20 mouse cellular contexts compared by ENCODE assay signal in genomic region chr4:77361728-77362127, GRCm38 (mm10).
A peak's percentile ranks its signal among the peaks of the same experiment; 100 is the strongest.
DNase-seq lines count a peak whose midpoint lies in the region; ATAC-seq and TF ChIP-seq lines count a peak whose summit lies in the region.
"Had no signal": no experiment of that assay in that cellular context is flagged by ENCODE, and none has a peak within 500 bp of the region (broad histone marks: within the 10 kb centered on the region; RNA-seq: fewer than 3 reads in every experiment).

No protein-coding gene starts in this region.

- peak; percentile 38; the same call in 1 of the 2 replicates for ATAC-seq in hindbrain, embryonic 12.5 days (ENCODE audit: low FRiP score)
- no peak for ATAC-seq in hindbrain, embryonic 16.5 days
- ATAC-seq in midbrain, embryonic 11.5 days (ENCODE audit: low FRiP score) = 0 out of 2 replicates have a peak, but pooled peaks have one; percentile 27
- peak; percentile 86 for ATAC-seq in forebrain, embryonic 14.5 days
- peak; percentile 23; the same call in 1 of the 2 replicates for ATAC-seq in forebrain, postnatal 0 days
- ATAC-seq: inflammation-experienced regulatory T-cells, adult 6 months; intestine, postnatal 0 days had no signal

- DNase-seq in midbrain, embryonic 11.5 days (ENCODE audit: low spot score, missing footprints) = peak; percentile 23
- no peak for DNase-seq in midbrain, embryonic 10.5 days (ENCODE audit: low spot score)
- DNase-seq in forebrain, embryonic 14.5 days (ENCODE audit: low spot score) = peak; percentile 46
- DNase-seq in forebrain, postnatal 0 days = no peak
- DNase-seq in urinary bladder, postnatal 4 days (ENCODE audit: low spot score in 2 of 2) = no peak
- DNase-seq: adrenal gland, adult 8-10 months; adrenal gland, postnatal 36 days; cerebellum, adult 11-12 months; cerebellum, adult 9-10 months; cerebellum, postnatal 25 days; gastrocnemius, postnatal 14 days; heart, adult 2 months had no signal

- no peak overlapping the region for H3K4me2 ChIP-seq in hindbrain, embryonic 12.5 days (replicated peaks)
- no peak overlapping the region for H3K4me2 ChIP-seq in hindbrain, embryonic 16.5 days (ENCODE audit: low read length)
- no peak overlapping the region for H3K4me2 ChIP-seq in midbrain, embryonic 11.5 days
- no peak overlapping the region for H3K4me2 ChIP-seq in forebrain, embryonic 14.5 days (ENCODE audit: low read length)
- H3K4me2 ChIP-seq in forebrain, postnatal 0 days (ENCODE audit: low read depth) = no peak overlapping the region
- H3K4me2 ChIP-seq: embryonic facial prominence, embryonic 12.5 days; heart, embryonic 12.5 days; hindbrain, embryonic 15.5 days had no signal

- no peaks in the 10 kb centered on the region for H3K36me3 ChIP-seq in hindbrain, embryonic 12.5 days
- no peaks in the 10 kb centered on the region for H3K36me3 ChIP-seq in hindbrain, embryonic 16.5 days (ENCODE audit: control insufficient read depth, insufficient read depth, low read length)
- H3K36me3 ChIP-seq in midbrain, embryonic 11.5 days (ENCODE audit: control insufficient read depth, insufficient read depth, low read length) = no peaks in the 10 kb centered on the region
- no peaks in the 10 kb centered on the region for H3K36me3 ChIP-seq in midbrain, embryonic 10.5 days
- no peaks in the 10 kb centered on the region for H3K36me3 ChIP-seq in forebrain, embryonic 14.5 days (ENCODE audit: control insufficient read depth, insufficient read depth, low read length)
- H3K36me3 ChIP-seq in forebrain, postnatal 0 days (ENCODE audit: insufficient read depth) = no peaks in the 10 kb centered on the region
- H3K36me3 ChIP-seq: embryonic facial prominence, embryonic 12.5 days; heart, embryonic 12.5 days; hindbrain, embryonic 10.5 days; hindbrain, embryonic 15.5 days had no signal

- no peaks in the 10 kb centered on the region for H3K9me3 ChIP-seq in hindbrain, embryonic 12.5 days (replicated peaks)
- no peaks in the 10 kb centered on the region for H3K9me3 ChIP-seq in hindbrain, embryonic 16.5 days (ENCODE audit: control insufficient read depth, low read length)
- no peaks in the 10 kb centered on the region for H3K9me3 ChIP-seq in midbrain, embryonic 11.5 days (ENCODE audit: control insufficient read depth, low read length)
- no peaks in the 10 kb centered on the region for H3K9me3 ChIP-seq in midbrain, embryonic 10.5 days (replicated peaks)
- H3K9me3 ChIP-seq in forebrain, embryonic 14.5 days (replicated peaks; ENCODE audit: control insufficient read depth, low read length) = no peaks in the 10 kb centered on the region
- H3K9me3 ChIP-seq in forebrain, postnatal 0 days (ENCODE audit: low read length) = no peaks in the 10 kb centered on the region
- H3K9me3 ChIP-seq: embryonic facial prominence, embryonic 12.5 days; heart, embryonic 12.5 days; hindbrain, embryonic 10.5 days; hindbrain, embryonic 15.5 days had no signal

- no peak overlapping the region for H3K9ac ChIP-seq in hindbrain, embryonic 12.5 days
- no peak overlapping the region for H3K9ac ChIP-seq in hindbrain, embryonic 16.5 days (ENCODE audit: low read depth, low read length)
- H3K9ac ChIP-seq in midbrain, embryonic 11.5 days (ENCODE audit: low read length) = no peak overlapping the region
- H3K9ac ChIP-seq in forebrain, embryonic 14.5 days (ENCODE audit: low read length) = no peak overlapping the region
- H3K9ac ChIP-seq in forebrain, postnatal 0 days = no peak overlapping the region
- H3K9ac ChIP-seq: embryonic facial prominence, embryonic 12.5 days; heart, embryonic 12.5 days; hindbrain, embryonic 15.5 days had no signal

- no peaks in the 10 kb centered on the region for H3K4me1 ChIP-seq in hindbrain, embryonic 12.5 days
- no peaks in the 10 kb centered on the region for H3K4me1 ChIP-seq in hindbrain, embryonic 16.5 days (ENCODE audit: control insufficient read depth, insufficient read depth, low read depth, low read length)
- H3K4me1 ChIP-seq in midbrain, embryonic 11.5 days (ENCODE audit: control insufficient read depth, insufficient read depth, low read length) = no peaks in the 10 kb centered on the region
- no peaks in the 10 kb centered on the region for H3K4me1 ChIP-seq in midbrain, embryonic 10.5 days
- no peaks in the 10 kb centered on the region for H3K4me1 ChIP-seq in forebrain, embryonic 14.5 days (ENCODE audit: control insufficient read depth, insufficient read depth, low read length)
- no peaks in the 10 kb centered on the region for H3K4me1 ChIP-seq in forebrain, postnatal 0 days (ENCODE audit: insufficient read depth)
- H3K4me1 ChIP-seq: embryonic facial prominence, embryonic 12.5 days; heart, embryonic 12.5 days; hindbrain, embryonic 10.5 days; hindbrain, embryonic 15.5 days had no signal

- no peak overlapping the region for H3K4me3 ChIP-seq in hindbrain, embryonic 12.5 days
- no peak overlapping the region for H3K4me3 ChIP-seq in hindbrain, embryonic 16.5 days (ENCODE audit: low read length)
- H3K4me3 ChIP-seq in midbrain, embryonic 11.5 days (ENCODE audit: low read depth, low read length) = no peak overlapping the region
- no peak overlapping the region for H3K4me3 ChIP-seq in midbrain, embryonic 10.5 days
- H3K4me3 ChIP-seq in forebrain, embryonic 14.5 days (ENCODE audit: low read depth, low read length) = no peak overlapping the region
- H3K4me3 ChIP-seq in forebrain, postnatal 0 days (ENCODE audit: low read depth, low read length) = no peak overlapping the region
- H3K4me3 ChIP-seq: embryonic facial prominence, embryonic 12.5 days; heart, adult 2 months; heart, embryonic 12.5 days; hindbrain, embryonic 10.5 days; hindbrain, embryonic 15.5 days had no signal

- no peak for TF ChIP-seq CTCF in forebrain, postnatal 0 days (IDR thresholded peaks at IDR 0.05; ENCODE audit: low read depth)

- H3K27ac ChIP-seq in hindbrain, embryonic 12.5 days = no peak overlapping the region
- H3K27ac ChIP-seq in hindbrain, embryonic 16.5 days (ENCODE audit: low read depth, low read length) = no peak overlapping the region
- no peak overlapping the region for H3K27ac ChIP-seq in midbrain, embryonic 11.5 days (ENCODE audit: low read depth, low read length)
- H3K27ac ChIP-seq in midbrain, embryonic 10.5 days (replicated peaks) = no peak overlapping the region
- H3K27ac ChIP-seq in forebrain, embryonic 14.5 days (ENCODE audit: low read depth, low read length) = no peak overlapping the region
- H3K27ac ChIP-seq in forebrain, postnatal 0 days (ENCODE audit: low read depth, low read length) = no peak overlapping the region
- H3K27ac ChIP-seq: embryonic facial prominence, embryonic 12.5 days; heart, adult 2 months; hindbrain, embryonic 10.5 days; hindbrain, embryonic 15.5 days had no signal

- no peaks in the 10 kb centered on the region for H3K27me3 ChIP-seq in hindbrain, embryonic 12.5 days
- no peaks in the 10 kb centered on the region for H3K27me3 ChIP-seq in hindbrain, embryonic 16.5 days (replicated peaks; ENCODE audit: control insufficient read depth, insufficient read depth, low read length)
- no peaks in the 10 kb centered on the region for H3K27me3 ChIP-seq in midbrain, embryonic 11.5 days (ENCODE audit: control insufficient read depth, insufficient read depth, low read length)
- H3K27me3 ChIP-seq in midbrain, embryonic 10.5 days (ENCODE audit: low read depth, poor library complexity, severe bottlenecking) = no peaks in the 10 kb centered on the region
- H3K27me3 ChIP-seq in forebrain, embryonic 14.5 days (replicated peaks; ENCODE audit: control insufficient read depth, insufficient read depth, low read length) = no peaks in the 10 kb centered on the region
- no peaks in the 10 kb centered on the region for H3K27me3 ChIP-seq in forebrain, postnatal 0 days (ENCODE audit: insufficient read depth, low read length)
- H3K27me3 ChIP-seq: embryonic facial prominence, embryonic 12.5 days; heart, embryonic 12.5 days; hindbrain, embryonic 15.5 days had no signal

Comparison
In these comparisons a context has a peak if more than half of its experiments do, and no peak if none do; other contexts are left out.
1. DNase-seq: peak in midbrain, embryonic 11.5 days (single experiment) and forebrain, embryonic 14.5 days (single experiment); none in midbrain, embryonic 10.5 days (single experiment), forebrain, postnatal 0 days (single experiment) and urinary bladder, postnatal 4 days (0 of 2).